Mouse (Mus musculus) granulocyte monocyte progenitor cell, adult 5-6 weeks (primary cell): ENCODE results near the gene Tead4. TPM values are rescaled to one million over a fixed set of nuclear protein-coding genes. Genes with fewer than 3 reads are reported as not detected.

ENCODE experiments used
- ATAC-seq: replicated peaks from 2 replicates; pipeline ENCODE4 v1.8.0; 2016; ENCODE audit warnings: mild to moderate bottlenecking, moderate TSS enrichment, inconsistent platforms; ENCODE audit not compliant: poor library complexity, severe bottlenecking
- total RNA-seq, 2 experiments: library from RNA; stranded (forward) in 1 of 2; stranded (reverse) in 1 of 2; fragments of 200-712, 200-1000 nt in 1 of 2; fragments of >200 nt in 1 of 2; fragmentation: Nextera tagmentation in 1 of 2; gene quantifications; 2 replicates each; pipeline ENCODE4 v1.2.3; 2014 to 2017

The Tead4 gene
- total RNA-seq, 2 experiments from 2014 or later: not detected

DNA sequence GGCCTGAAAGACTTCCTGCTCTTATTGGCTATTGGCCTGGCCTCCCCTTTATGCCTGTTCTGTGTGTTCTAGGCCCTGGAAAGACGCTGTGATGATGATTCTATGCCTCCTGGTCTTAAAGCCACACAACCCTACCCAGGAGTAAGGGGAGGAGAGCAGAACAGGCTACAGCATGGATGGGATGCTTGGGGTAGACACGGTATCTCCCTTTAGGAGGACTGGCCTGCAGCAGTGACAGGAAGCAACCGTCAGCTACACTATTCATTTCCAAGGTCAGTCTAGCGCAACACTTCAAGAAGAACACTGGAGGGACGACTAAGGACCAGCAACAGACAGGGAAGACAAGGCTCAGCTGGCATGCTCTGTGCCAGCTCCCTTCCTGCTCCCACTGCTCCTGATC, 119.4 kb downstream of the Tead4 start:
- no peak for ATAC-seq

- no peak for ATAC-seq
Measured at GRCm38 (mm10) chr6:128179651-128180050, 121.0 kb downstream of the Tead4 start.

DNA sequence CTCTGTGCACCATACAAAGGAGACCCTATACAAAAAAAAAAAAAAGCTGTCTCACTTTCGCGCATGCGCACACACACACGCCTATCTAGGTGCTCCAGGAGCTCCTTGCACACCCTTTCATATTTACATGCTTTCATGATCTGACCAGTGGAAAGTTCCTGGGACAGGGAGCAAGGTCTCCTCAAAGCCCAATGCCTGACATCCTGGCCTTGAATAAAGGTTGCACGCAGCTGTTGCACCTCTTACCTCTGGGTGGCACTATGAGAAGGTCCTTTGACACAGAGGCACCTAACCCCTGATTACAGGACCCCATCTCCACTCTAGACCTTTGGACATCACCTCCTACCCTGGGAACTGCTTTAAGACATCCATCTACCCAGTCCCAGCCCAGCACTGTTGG, 121.4 kb downstream of the Tead4 start:
- ATAC-seq: no peak

- no peak for ATAC-seq
Measured at GRCm38 (mm10) chr6:128178681-128179080, 121.9 kb downstream of the Tead4 start.

Other genes starting within 250 kb of the Tead4 start
- gene Tspan9, start 157.2 kb downstream of the Tead4 start, total RNA-seq (2014; fragmentation: Nextera tagmentation): 2.2 TPM in 1 of 2 replicates, not detected in the other
- 0.62 and 3.4 TPM in 2 replicates for gene Tspan9, start 157.2 kb downstream of the Tead4 start, total RNA-seq (2017)
- 0.21 and 3.7 TPM in 2 replicates for gene Tulp3, start 55.0 kb upstream of the Tead4 start, total RNA-seq (2014; fragmentation: Nextera tagmentation)
- gene Tulp3, start 55.0 kb upstream of the Tead4 start, total RNA-seq (2017): 0.46 TPM in 1 of 2 replicates, not detected in the other
- 43.7 and 51.3 TPM in 2 replicates for gene Rhno1, start 62.1 kb upstream of the Tead4 start, total RNA-seq (2014; fragmentation: Nextera tagmentation)
- 33.3 and 37.4 TPM in 2 replicates for gene Rhno1, start 62.1 kb upstream of the Tead4 start, total RNA-seq (2017)
- gene Foxm1, start 62.1 kb upstream of the Tead4 start, total RNA-seq (2014; fragmentation: Nextera tagmentation): 38.8 and 53.2 TPM in 2 replicates
- 12.8 and 18.2 TPM in 2 replicates for gene Foxm1, start 62.1 kb upstream of the Tead4 start, total RNA-seq (2017)
- gene Tex52, start 74.6 kb upstream of the Tead4 start, total RNA-seq (2014; fragmentation: Nextera tagmentation): not detected in 2 replicates
- gene Tex52, start 74.6 kb upstream of the Tead4 start, total RNA-seq (2017): 0.22 TPM in 1 of 2 replicates, not detected in the other
- not detected in 2 replicates for gene Gm44596, start 74.7 kb upstream of the Tead4 start, total RNA-seq (2014; fragmentation: Nextera tagmentation)
- gene Gm44596, start 74.7 kb upstream of the Tead4 start, total RNA-seq (2017): not detected in 2 replicates
- not detected in 2 replicates for gene Nrip2, start 98.5 kb upstream of the Tead4 start, total RNA-seq (2014; fragmentation: Nextera tagmentation)
- not detected in 2 replicates for gene Nrip2, start 98.5 kb upstream of the Tead4 start, total RNA-seq (2017)
- gene Itfg2, start 124.1 kb upstream of the Tead4 start, total RNA-seq (2014; fragmentation: Nextera tagmentation): 9.9 and 75.9 TPM in 2 replicates
- 23.5 and 33.3 TPM in 2 replicates for gene Itfg2, start 124.1 kb upstream of the Tead4 start, total RNA-seq (2017)
- 216 and 249 TPM in 2 replicates for gene Fkbp4, start 137.9 kb upstream of the Tead4 start, total RNA-seq (2014; fragmentation: Nextera tagmentation)
- 331 and 365 TPM in 2 replicates for gene Fkbp4, start 137.9 kb upstream of the Tead4 start, total RNA-seq (2017)
- not detected in 2 replicates for gene Pzp, start 225.9 kb upstream of the Tead4 start, total RNA-seq (2014; fragmentation: Nextera tagmentation)
- not detected in 2 replicates for gene Pzp, start 225.9 kb upstream of the Tead4 start, total RNA-seq (2017)